Mouse (Mus musculus): ENCODE results near the gene Fbxl18.

Fbxl18 gene

GRCm38 (mm10) chr5:142821266-142821973, 73.8 kb downstream of the Fbxl18 start:
- DNase-seq = peak; percentile 95

GRCm38 (mm10) chr5:142820276-142821265, 74.7 kb downstream of the Fbxl18 start:
- peak; percentile 84 for DNase-seq

- DNase-seq = peak; percentile 70
Measured at GRCm38 (mm10) chr5:142819385-142820275, 75.6 kb downstream of the Fbxl18 start.

GRCm38 (mm10) chr5:142818435-142819360, 76.5 kb downstream of the Fbxl18 start:
- DNase-seq = peak; percentile 89

GRCm38 (mm10) chr5:142817524-142818434, 77.4 kb downstream of the Fbxl18 start, which contains the start of gene Tnrc18:
Gene Tnrc18, minus strand, starts transcription at chr5:142817662.
- peak; percentile 100 for DNase-seq
